Mouse (Mus musculus): ENCODE data around the gene Mtr. TPM values are rescaled to one million over a fixed set of nuclear protein-coding genes. Genes with fewer than 3 reads are reported as not detected.

Gene Mtr
- polyA plus RNA-seq, 1 experiment, result 8.8 TPM

- TF ChIP-seq CTCF (IDR thresholded peaks at IDR 0.05; ENCODE audit: extremely low read depth, insufficient read depth, low read length) (peak; percentile 87), POLR2A (IDR thresholded peaks at IDR 0.05; ENCODE audit: extremely low read depth, insufficient read depth, low read length) (no peak)
- no peak overlapping the region for H3K27ac ChIP-seq (ENCODE audit: insufficient read depth, low read length)
- H3K4me1 ChIP-seq (ENCODE audit: control insufficient read depth, insufficient read depth, low read length), result no peaks in the 10 kb centered on the region
- H3K4me3 ChIP-seq (ENCODE audit: insufficient read depth, low read length), result no peak overlapping the region
These were observed 47.7 kb downstream of the Mtr start for GRCm38 (mm10) chr13:12210023-12210762.

GRCm38 (mm10) chr13:12200372-12200771 lies 57.5 kb downstream of the Mtr start:
- TF ChIP-seq CTCF (IDR thresholded peaks at IDR 0.05; ENCODE audit: extremely low read depth, insufficient read depth, low read length), result no peak
- Histone ChIP-seq H3K4me1 (ENCODE audit: control insufficient read depth, insufficient read depth, low read length) (peaks cover 1% of the 10 kb centered on the region; the same call in 1 of the 2 replicates), H3K4me3 (ENCODE audit: insufficient read depth, low read length) (no peak overlapping the region), H3K27ac (ENCODE audit: insufficient read depth, low read length) (no peak overlapping the region)

GRCm38 (mm10) chr13:12198486-12198885 lies 59.4 kb downstream of the Mtr start:
- Histone ChIP-seq H3K4me1 (ENCODE audit: control insufficient read depth, insufficient read depth, low read length) (no peaks in the 10 kb centered on the region; the same call in 1 of the 2 replicates), H3K4me3 (ENCODE audit: insufficient read depth, low read length) (no peak overlapping the region), H3K27ac (ENCODE audit: insufficient read depth, low read length) (no peak overlapping the region)
- no peak for TF ChIP-seq CTCF (IDR thresholded peaks at IDR 0.05; ENCODE audit: extremely low read depth, insufficient read depth, low read length)
- TF ChIP-seq POLR2A (IDR thresholded peaks at IDR 0.05; ENCODE audit: extremely low read depth, insufficient read depth, low read length), result no peak

GRCm38 (mm10) chr13:12196861-12197260 lies 61.1 kb downstream of the Mtr start:
- no peak for TF ChIP-seq POLR2A (IDR thresholded peaks at IDR 0.05; ENCODE audit: extremely low read depth, insufficient read depth, low read length)
- no peak overlapping the region for H3K27ac ChIP-seq (ENCODE audit: insufficient read depth, low read length)
- no peaks in the 10 kb centered on the region; the same call in 1 of the 2 replicates for H3K4me1 ChIP-seq (ENCODE audit: control insufficient read depth, insufficient read depth, low read length)
- no peak overlapping the region for H3K4me3 ChIP-seq (ENCODE audit: insufficient read depth, low read length)

GRCm38 (mm10) chr13:12196012-12196411 lies 61.9 kb downstream of the Mtr start:
- H3K27ac ChIP-seq (ENCODE audit: insufficient read depth, low read length), result no peak overlapping the region
- H3K4me3 ChIP-seq (ENCODE audit: insufficient read depth, low read length), result no peak overlapping the region
- no peak for TF ChIP-seq POLR2A (IDR thresholded peaks at IDR 0.05; ENCODE audit: extremely low read depth, insufficient read depth, low read length)
- TF ChIP-seq CTCF (IDR thresholded peaks at IDR 0.05; ENCODE audit: extremely low read depth, insufficient read depth, low read length), result no peak
- H3K4me1 ChIP-seq (ENCODE audit: control insufficient read depth, insufficient read depth, low read length), result no peaks in the 10 kb centered on the region; the same call in 1 of the 2 replicates

- Histone ChIP-seq H3K4me3 (ENCODE audit: insufficient read depth, low read length) (no peak overlapping the region), H3K4me1 (ENCODE audit: control insufficient read depth, insufficient read depth, low read length) (no peaks in the 10 kb centered on the region; the same call in 1 of the 2 replicates), H3K27ac (ENCODE audit: insufficient read depth, low read length) (no peak overlapping the region)
- no peak for TF ChIP-seq POLR2A (IDR thresholded peaks at IDR 0.05; ENCODE audit: extremely low read depth, insufficient read depth, low read length)
- no peak for TF ChIP-seq CTCF (IDR thresholded peaks at IDR 0.05; ENCODE audit: extremely low read depth, insufficient read depth, low read length)
These were observed 62.8 kb downstream of the Mtr start for GRCm38 (mm10) chr13:12194942-12195662.

GRCm38 (mm10) chr13:12189219-12189618 lies 68.7 kb downstream of the Mtr start:
- Histone ChIP-seq H3K27ac (ENCODE audit: insufficient read depth, low read length) (no peak overlapping the region), H3K4me1 (ENCODE audit: control insufficient read depth, insufficient read depth, low read length) (no peaks in the 10 kb centered on the region), H3K4me3 (ENCODE audit: insufficient read depth, low read length) (no peak overlapping the region)
- TF ChIP-seq CTCF (IDR thresholded peaks at IDR 0.05; ENCODE audit: extremely low read depth, insufficient read depth, low read length) (no peak), POLR2A (IDR thresholded peaks at IDR 0.05; ENCODE audit: extremely low read depth, insufficient read depth, low read length) (no peak)

- H3K4me3 ChIP-seq (ENCODE audit: insufficient read depth, low read length), result no peak overlapping the region
- H3K27ac ChIP-seq (ENCODE audit: insufficient read depth, low read length), result no peak overlapping the region
- TF ChIP-seq POLR2A (IDR thresholded peaks at IDR 0.05; ENCODE audit: extremely low read depth, insufficient read depth, low read length), result no peak
- TF ChIP-seq CTCF (IDR thresholded peaks at IDR 0.05; ENCODE audit: extremely low read depth, insufficient read depth, low read length), result no peak
- H3K4me1 ChIP-seq (ENCODE audit: control insufficient read depth, insufficient read depth, low read length), result no peaks in the 10 kb centered on the region
These were observed 69.1 kb downstream of the Mtr start for GRCm38 (mm10) chr13:12188804-12189203.

- Histone ChIP-seq H3K27ac (ENCODE audit: insufficient read depth, low read length) (no peak overlapping the region), H3K4me1 (ENCODE audit: control insufficient read depth, insufficient read depth, low read length) (no peaks in the 10 kb centered on the region; the same call in 1 of the 2 replicates), H3K4me3 (ENCODE audit: insufficient read depth, low read length) (no peak overlapping the region)
- TF ChIP-seq POLR2A (IDR thresholded peaks at IDR 0.05; ENCODE audit: extremely low read depth, insufficient read depth, low read length), result no peak
- TF ChIP-seq CTCF (IDR thresholded peaks at IDR 0.05; ENCODE audit: extremely low read depth, insufficient read depth, low read length), result no peak
These were observed 78.4 kb downstream of the Mtr start for GRCm38 (mm10) chr13:12179481-12179880.

GRCm38 (mm10) chr13:12176761-12177160 lies 81.2 kb downstream of the Mtr start:
- no peak overlapping the region for H3K4me3 ChIP-seq (ENCODE audit: insufficient read depth, low read length)
- no peak for TF ChIP-seq POLR2A (IDR thresholded peaks at IDR 0.05; ENCODE audit: extremely low read depth, insufficient read depth, low read length)
- no peak for TF ChIP-seq CTCF (IDR thresholded peaks at IDR 0.05; ENCODE audit: extremely low read depth, insufficient read depth, low read length)
- H3K27ac ChIP-seq (ENCODE audit: insufficient read depth, low read length), result no peak overlapping the region
- H3K4me1 ChIP-seq (ENCODE audit: control insufficient read depth, insufficient read depth, low read length), result no peaks in the 10 kb centered on the region; the same call in 1 of the 2 replicates
